Mouse (Mus musculus): ENCODE measurements around the gene Bcl9l. TPM values are rescaled to one million over a fixed set of nuclear protein-coding genes. Genes with fewer than 3 reads are reported as not detected.

The Bcl9l gene
- polyA plus RNA-seq, 1 experiment from 2014 or later: 10.1 TPM

DNA sequence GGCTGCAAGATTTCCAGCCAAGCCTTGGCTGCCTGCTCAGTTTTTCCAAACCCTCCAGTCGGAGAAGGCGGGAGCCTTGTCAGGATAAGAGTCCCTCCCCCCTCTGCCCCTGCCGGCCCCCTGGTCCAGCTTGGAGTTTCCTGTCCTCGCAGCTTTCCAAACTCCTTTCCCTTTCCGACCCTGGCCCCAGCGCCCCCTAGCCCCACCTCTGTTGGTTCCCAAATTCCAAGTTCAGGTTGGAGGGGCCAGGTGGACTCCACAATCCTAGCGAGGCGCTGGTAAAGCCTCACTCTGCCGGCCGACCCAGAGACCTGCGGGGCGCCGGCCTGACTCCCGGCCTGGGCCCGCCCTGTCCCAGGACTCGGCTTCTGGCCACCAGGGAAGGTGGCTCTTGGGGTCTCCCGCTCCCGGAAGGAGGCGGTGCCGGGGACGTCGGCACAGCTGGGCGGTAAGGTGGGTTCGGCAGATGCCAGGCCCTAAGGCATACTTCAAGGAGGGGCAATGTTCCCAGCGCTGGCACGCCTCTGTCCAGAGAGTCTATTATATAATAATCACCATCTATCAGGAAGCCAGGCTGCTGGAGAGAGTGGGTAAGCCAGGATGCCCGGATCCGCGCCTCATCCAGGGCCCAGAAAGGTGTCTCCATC is 3.5 kb upstream of the Bcl9l start:
- peak; percentile 88 for DNase-seq (ENCODE audit: low spot score)
- H3K4me3 ChIP-seq (ENCODE audit: low read depth, low read length): peak overlapping the region; percentile 61
- peak; percentile 67 for ATAC-seq (ENCODE audit: low FRiP score)
- peak overlapping the region; percentile 62 for H3K9ac ChIP-seq (ENCODE audit: low read depth, low read length)
- WGBS: under 1% methylated on average over 27 of the region's 29 CpGs
- no peaks in the 10 kb centered on the region for H3K9me3 ChIP-seq (ENCODE audit: control insufficient read depth, low read length)
- peak overlapping the region; percentile 98 for H3K4me2 ChIP-seq (replicated peaks; ENCODE audit: low read depth, low read length)
- H3K27me3 ChIP-seq (ENCODE audit: control insufficient read depth, insufficient read depth, low read length): peaks cover 2% of the 10 kb centered on the region; the same call in 1 of the 2 replicates
- no peaks in the 10 kb centered on the region for H3K36me3 ChIP-seq (ENCODE audit: control insufficient read depth, insufficient read depth, low read length)
- H3K4me1 ChIP-seq (replicated peaks; ENCODE audit: control insufficient read depth, insufficient read depth, low read length): peaks cover 3% of the 10 kb centered on the region; the same call in 1 of the 2 replicates
- H3K27ac ChIP-seq (ENCODE audit: low read depth, low read length): peak overlapping the region; percentile 86

- peak; percentile 56; the same call in 1 of the 2 replicates for ATAC-seq (ENCODE audit: low FRiP score)
- Histone ChIP-seq H3K4me3 (ENCODE audit: low read depth, low read length) (peak overlapping the region; percentile 61), H3K9ac (ENCODE audit: low read depth, low read length) (peak overlapping the region; percentile 62), H3K4me2 (replicated peaks; ENCODE audit: low read depth, low read length) (peak overlapping the region; percentile 98), H3K27me3 (ENCODE audit: control insufficient read depth, insufficient read depth, low read length) (peaks cover 2% of the 10 kb centered on the region; the same call in 1 of the 2 replicates), H3K36me3 (ENCODE audit: control insufficient read depth, insufficient read depth, low read length) (no peaks in the 10 kb centered on the region), H3K27ac (ENCODE audit: low read depth, low read length) (peak overlapping the region; percentile 86), H3K4me1 (replicated peaks; ENCODE audit: control insufficient read depth, insufficient read depth, low read length) (peaks cover 10% of the 10 kb centered on the region), H3K9me3 (ENCODE audit: control insufficient read depth, low read length) (no peaks in the 10 kb centered on the region)
- peak; percentile 87 for DNase-seq (ENCODE audit: low spot score)
- under 1% methylated on average over 26 of the region's 26 CpGs for WGBS
These were observed 2.8 kb upstream of the Bcl9l start for GRCm38 (mm10) chr9:44479628-44480428.

GRCm38 (mm10) chr9:44482112-44482511 is 513 bp upstream of the Bcl9l start:
- DNase-seq (ENCODE audit: low spot score) (no peak), ATAC-seq (ENCODE audit: low FRiP score) (no peak)
- 13% methylated on average over 3 of the region's 3 CpGs for WGBS
- Histone ChIP-seq H3K27ac (ENCODE audit: low read depth, low read length) (0 out of 2 replicates have a peak overlapping the region, but pooled peaks have one; percentile 96), H3K36me3 (ENCODE audit: control insufficient read depth, insufficient read depth, low read length) (no peaks in the 10 kb centered on the region), H3K9me3 (ENCODE audit: control insufficient read depth, low read length) (no peaks in the 10 kb centered on the region), H3K9ac (ENCODE audit: low read depth, low read length) (peak overlapping the region; percentile 98; the same call in 1 of the 2 replicates), H3K4me1 (replicated peaks; ENCODE audit: control insufficient read depth, insufficient read depth, low read length) (peaks cover 33% of the 10 kb centered on the region), H3K27me3 (ENCODE audit: control insufficient read depth, insufficient read depth, low read length) (peaks cover 2% of the 10 kb centered on the region; the same call in 1 of the 2 replicates), H3K4me3 (ENCODE audit: low read depth, low read length) (no peak overlapping the region; the same call in 1 of the 2 replicates), H3K4me2 (replicated peaks; ENCODE audit: low read depth, low read length) (peak overlapping the region; percentile 71; the same call in 1 of the 2 replicates)

GRCm38 (mm10) chr9:44483041-44483509 is 450 bp downstream of the Bcl9l start:
- no peak for ATAC-seq (ENCODE audit: low FRiP score)
- Histone ChIP-seq H3K4me1 (replicated peaks; ENCODE audit: control insufficient read depth, insufficient read depth, low read length) (peaks cover 39% of the 10 kb centered on the region), H3K27me3 (ENCODE audit: control insufficient read depth, insufficient read depth, low read length) (no peaks in the 10 kb centered on the region), H3K4me3 (ENCODE audit: low read depth, low read length) (peak overlapping the region; percentile 97), H3K27ac (ENCODE audit: low read depth, low read length) (peak overlapping the region; percentile 96), H3K9ac (ENCODE audit: low read depth, low read length) (peak overlapping the region; percentile 98), H3K4me2 (replicated peaks; ENCODE audit: low read depth, low read length) (peak overlapping the region; percentile 71), H3K9me3 (ENCODE audit: control insufficient read depth, low read length) (no peaks in the 10 kb centered on the region), H3K36me3 (ENCODE audit: control insufficient read depth, insufficient read depth, low read length) (no peaks in the 10 kb centered on the region)
- WGBS: under 1% methylated on average over 31 of the region's 39 CpGs
- peak; percentile 56 for DNase-seq (ENCODE audit: low spot score)

DNA sequence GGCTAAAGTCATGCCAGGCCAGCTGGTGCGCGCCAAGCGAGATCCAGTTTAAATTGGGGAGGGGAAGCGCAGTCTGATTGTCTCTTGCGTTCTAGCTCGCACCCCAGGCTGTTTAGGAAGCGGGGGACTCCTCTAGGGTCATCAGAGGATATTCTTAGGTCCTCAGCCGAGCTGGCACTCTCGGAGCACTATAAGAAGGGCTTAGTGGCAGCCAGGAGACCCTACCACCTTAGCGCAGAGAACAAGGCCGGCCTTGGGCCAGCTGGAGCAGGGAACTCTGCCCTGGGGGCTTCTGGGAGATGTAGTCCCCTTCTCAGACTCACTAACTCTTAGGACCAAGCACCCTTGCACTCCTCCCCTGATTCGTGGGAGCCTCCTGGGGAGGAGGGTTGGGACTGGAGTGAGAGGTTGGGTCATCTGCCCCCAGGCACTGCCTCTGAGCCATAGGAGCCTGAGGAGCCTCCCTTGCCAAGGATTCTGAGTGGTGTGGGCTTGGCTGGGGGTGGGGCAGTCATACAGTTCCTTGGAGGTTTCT is 952 bp downstream of the Bcl9l start:
- Histone ChIP-seq H3K9me3 (ENCODE audit: control insufficient read depth, low read length) (no peaks in the 10 kb centered on the region), H3K27ac (ENCODE audit: low read depth, low read length) (peak overlapping the region; percentile 96), H3K4me3 (ENCODE audit: low read depth, low read length) (peak overlapping the region; percentile 97), H3K9ac (ENCODE audit: low read depth, low read length) (peak overlapping the region; percentile 98), H3K4me1 (replicated peaks; ENCODE audit: control insufficient read depth, insufficient read depth, low read length) (peaks cover 43% of the 10 kb centered on the region), H3K36me3 (ENCODE audit: control insufficient read depth, insufficient read depth, low read length) (no peaks in the 10 kb centered on the region), H3K27me3 (ENCODE audit: control insufficient read depth, insufficient read depth, low read length) (no peaks in the 10 kb centered on the region), H3K4me2 (replicated peaks; ENCODE audit: low read depth, low read length) (peak overlapping the region; percentile 71)
- ATAC-seq (ENCODE audit: low FRiP score) (peak; percentile 47), DNase-seq (ENCODE audit: low spot score) (peak; percentile 82)
- WGBS: under 1% methylated on average over 12 of the region's 12 CpGs

GRCm38 (mm10) chr9:44484311-44485104 is 1.9 kb downstream of the Bcl9l start:
- Histone ChIP-seq H3K9ac (ENCODE audit: low read depth, low read length) (peak overlapping the region; percentile 98), H3K4me2 (replicated peaks; ENCODE audit: low read depth, low read length) (peak overlapping the region; percentile 71), H3K27ac (ENCODE audit: low read depth, low read length) (no peak overlapping the region), H3K4me3 (ENCODE audit: low read depth, low read length) (peak overlapping the region; percentile 97), H3K9me3 (ENCODE audit: control insufficient read depth, low read length) (no peaks in the 10 kb centered on the region), H3K4me1 (replicated peaks; ENCODE audit: control insufficient read depth, insufficient read depth, low read length) (peaks cover 53% of the 10 kb centered on the region), H3K27me3 (ENCODE audit: control insufficient read depth, insufficient read depth, low read length) (no peaks in the 10 kb centered on the region), H3K36me3 (ENCODE audit: control insufficient read depth, insufficient read depth, low read length) (no peaks in the 10 kb centered on the region)
- ATAC-seq (ENCODE audit: low FRiP score) (no peak), DNase-seq (ENCODE audit: low spot score) (no peak)
- WGBS: 50% methylated on average over 7 of the region's 7 CpGs

GRCm38 (mm10) chr9:44485105-44485515 is 2.5 kb downstream of the Bcl9l start:
- Histone ChIP-seq H3K9me3 (ENCODE audit: control insufficient read depth, low read length) (no peaks in the 10 kb centered on the region), H3K9ac (ENCODE audit: low read depth, low read length) (peak overlapping the region; percentile 98; the same call in 1 of the 2 replicates), H3K4me2 (replicated peaks; ENCODE audit: low read depth, low read length) (peak overlapping the region; percentile 71), H3K27ac (ENCODE audit: low read depth, low read length) (no peak overlapping the region), H3K4me3 (ENCODE audit: low read depth, low read length) (peak overlapping the region; percentile 97), H3K27me3 (ENCODE audit: control insufficient read depth, insufficient read depth, low read length) (no peaks in the 10 kb centered on the region), H3K36me3 (ENCODE audit: control insufficient read depth, insufficient read depth, low read length) (no peaks in the 10 kb centered on the region), H3K4me1 (replicated peaks; ENCODE audit: control insufficient read depth, insufficient read depth, low read length) (peaks cover 54% of the 10 kb centered on the region)
- no peak for ATAC-seq (ENCODE audit: low FRiP score)
- 34% methylated on average over 6 of the region's 6 CpGs for WGBS
- DNase-seq (ENCODE audit: low spot score): no peak
